Mouse (Mus musculus) adrenal gland, postnatal 10 days (tissue): ENCODE results near the gene Fgfr2. TPM values are rescaled to one million over a fixed set of nuclear protein-coding genes. Genes with fewer than 3 reads are reported as not detected.

ENCODE experiments used
- DNase-seq: peaks from one replicate; pipeline ENCODE4 v3.0.0; 2021; ENCODE audit warnings: mixed read lengths
- total RNA-seq, 2 experiments: library from RNA; stranded (reverse); gene quantifications; 2 replicates each; pipeline ENCODE4 v1.2.3; 2021

Gene Fgfr2
- total RNA-seq, 2 experiments from 2014 or later, result 128 to 169 TPM

DNA sequence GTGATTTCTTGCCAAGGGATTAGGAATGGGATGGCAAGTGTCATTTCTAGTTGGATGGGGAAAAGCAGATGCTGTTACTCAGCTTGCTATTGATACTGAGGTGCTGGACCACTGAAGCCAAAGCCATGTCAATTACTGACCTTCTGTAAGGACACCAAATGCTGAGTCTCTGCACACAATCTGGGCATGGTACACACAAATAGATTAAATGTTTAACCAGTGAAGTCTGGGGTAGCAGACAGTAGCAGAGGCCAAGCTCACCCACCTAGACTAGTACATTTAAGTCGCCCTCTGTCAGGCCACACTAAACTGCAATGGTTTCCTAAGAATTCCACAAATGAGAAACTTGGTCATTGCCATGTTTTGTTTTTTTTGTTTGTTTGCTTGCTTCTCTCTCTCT is 794.5 kb downstream of the Fgfr2 start:
- DNase-seq, result no peak

DNA sequence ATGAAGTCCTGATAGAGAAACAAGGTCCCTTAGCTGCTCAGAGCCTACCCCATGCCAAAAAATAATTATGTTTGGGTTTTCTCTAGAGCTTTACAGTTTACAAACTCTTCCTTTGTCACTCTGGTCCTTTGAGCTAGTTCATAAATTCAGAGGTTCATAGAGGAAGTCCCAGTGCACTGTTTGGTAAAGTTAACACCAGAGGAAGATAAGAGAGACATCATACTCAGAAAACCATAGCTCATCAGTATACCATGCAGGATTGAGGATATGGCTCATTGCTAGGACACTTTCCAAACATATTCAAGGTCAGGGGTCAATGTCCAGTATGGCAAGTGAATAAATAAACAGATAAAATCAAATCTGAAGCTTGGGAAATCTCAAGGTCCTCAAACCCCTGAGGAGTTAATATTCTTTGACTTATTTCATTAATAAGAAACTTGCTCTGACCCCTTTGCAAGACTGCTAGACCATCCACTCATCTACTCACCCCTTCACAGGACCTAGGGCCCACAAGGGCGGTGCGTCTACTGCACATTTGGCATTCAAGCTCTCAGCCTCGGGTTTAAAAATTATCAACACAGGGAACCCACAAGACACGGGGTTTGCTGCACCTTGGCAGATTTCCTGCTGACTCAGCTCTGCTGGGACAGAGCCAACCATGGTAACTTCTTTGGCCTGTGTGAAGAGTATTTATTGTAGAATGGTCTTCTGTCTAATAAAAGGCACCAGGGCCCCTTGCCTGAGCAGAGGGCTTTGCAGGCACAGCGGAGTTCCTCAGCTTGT is 797.4 kb downstream of the Fgfr2 start:
- peak; percentile 93 for DNase-seq

DNA sequence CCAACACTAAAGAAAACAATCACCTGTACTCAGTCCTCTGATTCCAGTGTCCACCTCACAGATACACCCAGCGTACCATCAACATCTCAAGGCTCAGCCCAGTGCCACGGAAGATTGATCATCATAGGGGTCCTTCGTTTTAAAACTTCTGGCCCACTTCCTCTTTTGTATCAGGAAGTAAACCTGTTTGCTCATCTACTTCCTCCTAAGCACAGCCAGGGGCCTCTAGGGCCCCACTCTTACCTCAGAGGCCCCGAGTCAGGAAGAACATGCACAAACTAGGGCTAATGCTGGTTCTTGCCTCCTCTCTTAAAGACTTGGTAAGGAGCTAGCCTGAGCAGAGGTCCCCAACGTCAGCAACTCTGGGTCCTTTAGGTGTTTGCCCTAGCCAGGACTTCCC is 799.7 kb downstream of the Fgfr2 start:
- DNase-seq, result no peak

DNA sequence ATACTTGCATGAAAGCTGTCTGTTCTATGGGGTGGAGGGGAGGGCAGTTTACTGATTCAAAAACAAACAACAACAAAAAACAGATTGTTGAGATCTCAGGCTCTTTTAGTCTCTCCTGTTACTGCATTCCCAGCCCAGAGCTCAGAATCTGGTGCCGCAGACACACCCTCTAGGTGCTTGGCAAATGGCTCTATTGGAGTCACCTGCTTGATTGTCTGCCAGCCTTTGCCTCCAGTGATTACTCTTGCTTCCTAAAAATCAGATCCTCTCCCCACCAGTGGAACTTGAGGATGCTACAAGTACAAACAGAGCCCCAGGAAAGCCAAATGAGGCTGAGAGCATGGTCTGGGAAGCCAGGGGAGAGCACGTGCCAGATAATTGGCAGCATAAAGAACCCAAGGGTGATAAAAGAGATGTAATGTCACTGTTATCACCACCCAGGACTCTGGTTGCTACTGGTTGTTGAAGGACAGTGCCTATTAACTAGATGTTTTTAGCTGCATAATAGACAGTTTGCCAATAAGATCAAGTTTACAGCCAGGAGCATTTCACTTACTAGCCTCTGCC is 801.7 kb downstream of the Fgfr2 start:
- DNase-seq, result no peak

GRCm38 (mm10) chr7:132317036-132317541 is 806.1 kb downstream of the Fgfr2 start, which contains the start of gene Chst15:
Gene Chst15 (minus strand): TSS chr7:132317228.
- DNase-seq, result peak; percentile 71

DNA sequence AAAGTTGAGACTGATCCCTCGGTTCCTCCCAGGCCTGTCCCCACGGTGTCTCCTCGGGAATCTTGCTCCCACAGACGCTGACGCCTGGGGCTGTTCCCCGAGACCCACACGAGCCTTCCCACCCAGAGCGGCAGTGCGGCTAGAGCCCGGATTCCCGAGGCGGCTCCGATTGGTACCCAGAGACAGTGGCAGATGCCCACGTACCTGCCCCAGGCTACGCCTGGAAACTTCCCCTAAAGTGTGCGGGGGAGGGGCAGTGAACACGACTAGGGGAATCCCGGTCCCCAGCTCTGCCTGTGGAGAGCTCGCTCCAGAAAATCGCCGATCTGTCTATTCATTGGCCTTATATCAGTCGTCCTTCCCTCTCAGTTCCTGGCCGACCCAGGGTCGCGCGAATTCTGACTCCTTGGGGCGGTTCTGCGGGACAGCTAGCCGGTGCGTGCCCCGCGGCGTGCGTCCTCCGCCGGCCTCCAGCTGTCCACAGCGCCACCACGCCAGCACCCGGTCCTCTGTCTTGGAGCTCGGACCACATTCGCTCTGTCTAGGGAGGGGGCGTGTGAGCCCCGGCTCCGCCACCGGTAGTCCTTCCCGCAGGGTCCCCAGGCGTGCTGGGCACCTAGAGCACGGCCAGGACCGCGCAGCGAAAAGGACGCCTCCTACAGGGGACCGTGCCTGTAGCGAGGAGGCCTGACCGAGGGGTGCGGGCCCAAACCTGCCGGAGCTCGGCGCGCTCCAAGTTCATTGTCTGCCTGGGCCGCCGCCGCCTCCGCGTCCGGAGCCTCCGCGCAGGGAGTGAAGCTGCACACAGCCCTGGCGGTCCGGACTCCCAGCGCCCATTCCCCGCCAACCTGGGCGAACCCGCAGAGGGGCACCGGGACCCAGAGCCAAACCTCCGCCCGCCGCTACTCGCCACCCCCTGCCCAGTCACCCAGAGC is 806.8 kb downstream of the Fgfr2 start:
- DNase-seq, result peak; percentile 78

GRCm38 (mm10) chr7:132315149-132316091 is 807.7 kb downstream of the Fgfr2 start:
- DNase-seq, result peak; percentile 84

DNA sequence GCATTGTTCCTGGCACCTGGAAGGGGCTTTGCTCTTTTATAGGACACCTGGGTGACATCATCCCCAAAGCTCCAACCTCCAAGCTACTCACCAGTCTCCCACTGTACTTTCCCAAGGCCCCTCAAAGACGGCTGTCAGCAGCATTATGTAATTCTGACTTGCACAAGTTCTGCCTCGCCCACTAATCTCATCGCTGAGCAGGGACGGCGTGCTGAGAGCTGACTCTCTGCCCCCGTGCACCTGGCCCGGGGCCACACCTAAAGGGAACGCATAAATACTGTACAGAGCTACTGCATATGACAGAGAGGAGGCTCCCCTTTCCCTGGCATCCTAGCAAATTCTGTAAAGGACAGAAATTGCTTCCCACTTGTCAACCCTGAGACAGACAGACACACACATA is 810.8 kb downstream of the Fgfr2 start:
- DNase-seq, result no peak

GRCm38 (mm10) chr7:132308537-132309191 is 814.5 kb downstream of the Fgfr2 start:
- DNase-seq, result no peak

- DNase-seq, result no peak
Observed at GRCm38 (mm10) chr7:132307722-132308271, 815.4 kb downstream of the Fgfr2 start.

DNA sequence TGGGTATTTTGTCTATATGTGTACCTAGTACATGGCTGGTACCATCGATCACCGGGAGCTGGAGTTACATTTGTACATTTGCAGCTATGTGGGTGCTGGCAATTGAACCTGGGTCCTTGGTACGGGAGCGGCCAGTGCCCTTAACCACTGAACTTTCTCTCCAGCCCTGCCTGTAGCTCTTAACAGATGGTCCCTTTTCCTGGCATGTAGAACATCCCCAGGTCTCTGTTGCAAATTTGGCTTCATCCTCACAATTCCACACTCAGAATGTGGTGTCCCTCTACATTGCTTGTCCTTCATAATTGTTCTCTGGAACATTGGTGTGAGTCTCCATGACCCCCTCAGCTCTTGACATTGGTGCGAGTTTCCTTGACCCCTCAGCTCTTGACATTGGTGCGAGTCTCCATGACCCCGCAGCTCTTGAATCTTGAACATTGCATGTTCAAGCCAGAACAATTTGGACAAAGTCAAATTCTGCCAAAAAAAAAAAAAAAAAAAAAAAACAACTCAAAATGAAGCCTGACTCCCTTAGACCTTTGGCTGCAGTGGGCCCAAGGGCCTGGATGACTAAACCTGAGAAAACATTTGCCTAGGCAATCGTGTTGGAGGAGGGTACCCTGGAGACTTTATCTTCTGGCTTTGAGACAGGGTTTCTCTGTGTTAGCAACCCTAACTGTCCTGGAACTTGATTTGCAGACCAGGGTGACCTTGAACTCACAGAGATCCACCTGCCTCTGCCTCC is 816.3 kb downstream of the Fgfr2 start:
- DNase-seq, result peak; percentile 34

DNA sequence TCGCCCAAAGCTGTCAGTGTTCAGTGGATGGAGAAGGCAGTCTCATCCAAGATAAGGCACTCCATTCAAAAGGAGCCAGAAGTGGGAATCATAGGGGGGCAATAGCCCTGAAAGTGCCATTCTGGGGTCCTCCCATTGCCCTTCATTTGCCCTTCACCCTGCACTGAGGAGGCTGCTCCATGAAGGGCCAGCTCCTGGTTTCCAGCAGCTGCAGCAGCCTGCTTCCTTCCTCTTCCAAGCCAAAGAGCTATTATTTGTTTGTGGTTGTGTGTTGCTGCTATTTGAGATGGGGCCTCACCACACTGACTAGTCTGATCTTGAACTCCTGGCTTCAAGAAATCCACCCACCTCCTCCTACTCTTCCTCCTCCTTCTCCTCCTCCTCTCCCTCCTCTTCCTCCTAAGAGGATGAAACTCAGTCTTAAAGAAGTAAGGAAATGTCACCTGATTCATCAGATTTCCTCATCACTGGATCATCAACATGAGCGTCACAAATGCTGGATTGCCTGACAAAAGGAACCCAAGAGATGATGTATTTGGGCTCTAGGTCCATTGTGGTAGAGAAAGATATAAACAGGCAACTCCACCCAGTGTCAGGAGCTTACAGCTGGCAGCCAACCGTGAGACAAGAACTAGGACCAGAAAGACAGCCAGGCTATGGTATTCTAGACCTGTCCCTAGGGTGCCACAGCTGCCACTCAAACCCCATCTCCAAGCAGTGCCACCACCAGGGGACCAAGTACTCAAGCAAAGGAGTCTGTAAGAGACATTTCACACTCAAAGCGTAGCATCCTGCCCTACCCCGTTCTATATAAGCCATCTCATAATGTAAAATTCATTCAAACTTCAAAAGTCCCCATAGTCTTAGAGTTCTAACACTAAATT is 817.4 kb downstream of the Fgfr2 start:
- DNase-seq, result no peak

- DNase-seq, result no peak
Observed at GRCm38 (mm10) chr7:132304424-132305085, 818.6 kb downstream of the Fgfr2 start.

- no peak for DNase-seq
Observed at GRCm38 (mm10) chr7:132303988-132304387, 819.2 kb downstream of the Fgfr2 start.

DNA sequence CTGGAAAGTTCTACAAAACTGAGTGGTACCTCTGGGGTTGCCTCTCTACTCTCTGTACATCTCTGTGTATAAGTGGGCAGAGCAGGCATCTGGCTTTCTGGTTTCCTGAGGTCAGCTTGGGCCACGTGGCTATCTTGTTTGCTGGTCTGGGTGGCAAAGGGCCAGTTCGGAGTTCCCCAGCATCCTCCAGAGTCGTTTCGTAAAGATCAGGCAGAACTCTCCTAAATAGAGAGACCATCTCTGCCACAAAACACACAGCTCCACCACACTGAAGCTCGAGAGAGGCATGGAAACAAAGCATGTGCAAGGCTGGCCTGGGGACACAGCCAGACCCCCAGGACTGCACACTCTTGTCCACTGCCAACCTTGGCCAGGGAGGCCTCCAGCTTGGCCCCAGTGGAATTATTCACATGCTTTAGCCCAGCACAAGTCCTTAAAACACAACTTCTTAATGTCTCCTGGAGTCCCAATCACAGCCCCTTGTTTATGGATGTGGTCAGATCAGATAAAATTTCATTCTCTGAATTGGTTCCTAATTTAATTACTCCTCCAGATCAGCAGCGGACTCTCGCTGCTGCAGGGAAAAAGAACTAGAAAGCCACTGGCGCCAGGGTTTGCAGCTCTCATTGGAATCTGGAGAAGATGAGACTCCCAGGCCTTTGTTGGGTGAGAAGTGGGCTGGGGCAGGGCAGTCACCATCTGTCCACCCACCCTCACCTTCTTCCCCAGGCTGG is 820.5 kb downstream of the Fgfr2 start:
- DNase-seq, result peak; percentile 62

DNA sequence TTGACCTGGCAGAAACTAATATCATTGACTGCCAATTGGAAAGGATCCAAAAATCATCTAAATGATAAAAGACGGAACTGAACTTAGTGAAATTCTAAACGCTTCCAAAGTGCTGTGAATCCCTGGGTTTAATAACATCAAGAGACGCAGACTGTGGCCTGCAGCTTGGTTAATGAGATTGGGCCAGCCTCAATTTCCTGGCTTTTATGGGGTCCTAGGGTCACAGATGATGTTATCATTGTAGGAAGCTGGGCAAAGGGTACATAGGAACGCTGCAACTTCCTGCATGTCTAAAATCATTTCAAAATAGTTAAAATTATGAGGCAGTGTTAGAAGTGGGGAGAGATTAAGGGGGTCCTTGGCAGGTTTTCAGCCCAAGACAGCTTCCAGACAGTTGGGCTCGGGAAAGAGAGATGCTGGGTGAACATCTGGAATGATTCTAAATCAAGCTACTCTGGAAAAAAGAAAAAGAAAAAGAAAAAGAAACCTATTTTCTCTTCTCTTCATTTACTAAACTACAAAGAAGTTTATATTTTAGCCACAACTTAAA is 823.4 kb downstream of the Fgfr2 start:
- DNase-seq, result no peak

DNA sequence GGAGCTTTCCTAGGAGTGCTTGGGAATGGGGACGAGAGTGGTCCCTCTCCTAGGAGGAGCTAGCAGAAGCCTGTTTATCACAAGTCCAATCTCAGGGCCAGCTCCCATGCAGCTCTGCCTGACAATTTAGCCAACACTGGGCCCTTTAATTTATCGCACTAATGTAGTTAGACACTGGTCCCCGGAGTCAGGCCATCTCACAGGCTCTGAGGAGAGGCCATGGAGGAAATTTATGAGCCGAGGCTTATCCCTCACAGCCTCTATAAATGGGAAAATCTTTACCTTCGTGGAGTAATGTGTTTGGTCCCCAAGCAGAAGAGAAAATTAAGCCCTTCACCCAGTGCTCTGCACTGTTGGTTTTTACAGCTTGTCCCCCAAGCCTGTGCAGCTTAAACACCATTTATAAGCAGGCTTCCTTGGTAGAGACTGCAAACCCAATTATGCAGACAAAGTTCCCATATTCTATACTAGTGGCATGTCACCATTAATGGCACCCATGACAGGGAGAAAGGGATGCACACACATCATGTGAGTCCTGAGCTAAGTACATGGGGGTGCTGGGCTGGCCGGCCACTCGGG is 824.6 kb downstream of the Fgfr2 start:
- DNase-seq, result no peak
